Mouse (Mus musculus) forebrain, embryonic 13.5 days (tissue): ENCODE measurements around the gene Olfr187. TPM values are rescaled to one million over a fixed set of nuclear protein-coding genes. Genes with fewer than 3 reads are reported as not detected.
"Not testable (repeated sequence)": the region's sequence is repeated elsewhere in the genome, so short reads cannot be mapped to it uniquely, and the experiment has no call there.

Source experiments
- ATAC-seq: fragments of 200-750 bp; cut with Nextera tagmentation; 2 replicates; pipeline ENCODE4 v1.8.0; 2017
- H3K27ac ChIP-seq: fragments of 300-500 bp; sonication (generic); 2 replicates; pipeline ENCODE4 v1.5.1; 2015; ENCODE audit warnings: inconsistent platforms, mild to moderate bottlenecking, moderate library complexity
- H3K27me3 ChIP-seq: fragments of 300-500 bp; sonication (generic); 2 replicates; pipeline ENCODE4 v1.6.1; 2015; ENCODE audit warnings: mild to moderate bottlenecking, inconsistent platforms
- H3K36me3 ChIP-seq: fragments of 300-500 bp; sonication (generic); 2 replicates; pipeline ENCODE4 v1.6.1; 2015; ENCODE audit warnings: mild to moderate bottlenecking, inconsistent platforms; ENCODE audit not compliant: poor library complexity, severe bottlenecking
- H3K4me1 ChIP-seq: fragments of 300-500 bp; sonication (generic); 2 replicates; pipeline ENCODE4 v1.6.1; 2015; ENCODE audit warnings: inconsistent platforms
- H3K4me2 ChIP-seq: fragments of 300-500 bp; sonication (generic); 2 replicates; pipeline ENCODE4 v1.6.1; 2015; ENCODE audit warnings: inconsistent platforms, mild to moderate bottlenecking, moderate library complexity
- H3K4me3 ChIP-seq: fragments of 300-500 bp; sonication (generic); 2 replicates; pipeline ENCODE4 v1.5.1; 2015; ENCODE audit warnings: mild to moderate bottlenecking, inconsistent platforms
- H3K9ac ChIP-seq: fragments of 300-500 bp; sonication (generic); 2 replicates; pipeline ENCODE4 v1.6.1; 2015; ENCODE audit warnings: mild to moderate bottlenecking, inconsistent platforms
- H3K9me3 ChIP-seq: fragments of 300-500 bp; sonication (generic); replicated peaks from 2 replicates; pipeline ENCODE4 v1.6.1; 2016; ENCODE audit warnings: inconsistent platforms
- WGBS: fragments of 180-500 bp; shearing (Covaris S2); methylation state at CpG from one replicate; pipeline ENCODE4 v1.1.7; 2015; 5-methylcytosine and 5-hydroxymethylcytosine counted together
- polyA plus RNA-seq: library from polyadenylated mRNA; unstranded; fragments of >200 nt; fragmentation: Nextera tagmentation; extraction: Ambion mirVana; gene quantifications from 2 replicates; pipeline ENCODE4 v1.2.1, GENCODE M21; 2015

Gene Olfr187
- polyA plus RNA-seq, result not detected in 2 replicates

DNA sequence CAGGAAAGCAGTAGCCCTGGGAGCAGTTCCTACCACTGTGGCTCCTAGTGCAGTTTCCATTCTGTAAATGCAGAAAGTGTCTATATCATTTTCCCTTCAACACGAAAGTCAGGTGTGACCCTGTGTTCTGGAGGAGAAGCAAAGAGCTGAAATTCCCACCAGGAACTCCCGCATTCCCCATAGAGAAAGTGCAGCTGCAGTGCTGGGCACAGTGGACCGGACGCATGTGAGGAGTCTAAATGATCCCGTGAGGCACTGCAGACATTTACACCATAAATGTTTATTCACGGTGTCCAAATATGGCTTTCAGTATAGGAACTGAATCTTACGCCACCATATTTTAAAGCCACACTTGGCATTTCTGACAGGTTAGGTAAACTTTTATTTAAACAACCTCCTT is at the start of gene Olfr187:
Olfr187 (minus strand) TSS at position 58 of the 400 bp plus-strand sequence.
- Histone ChIP-seq H3K27ac (no peak within 1 kb of the TSS), H3K27me3 (no peaks in the 10 kb centered on the region), H3K4me3 (no peak within 1 kb of the TSS), H3K9me3 (no peaks in the 10 kb centered on the region), H3K4me1 (no peaks in the 10 kb centered on the region), H3K4me2 (no peak within 1 kb of the TSS), H3K9ac (no peak within 1 kb of the TSS), H3K36me3 (no peaks in the 10 kb centered on the region)
- no peak for ATAC-seq
- 90% methylated on average over 7 of the region's 7 CpGs for WGBS

DNA sequence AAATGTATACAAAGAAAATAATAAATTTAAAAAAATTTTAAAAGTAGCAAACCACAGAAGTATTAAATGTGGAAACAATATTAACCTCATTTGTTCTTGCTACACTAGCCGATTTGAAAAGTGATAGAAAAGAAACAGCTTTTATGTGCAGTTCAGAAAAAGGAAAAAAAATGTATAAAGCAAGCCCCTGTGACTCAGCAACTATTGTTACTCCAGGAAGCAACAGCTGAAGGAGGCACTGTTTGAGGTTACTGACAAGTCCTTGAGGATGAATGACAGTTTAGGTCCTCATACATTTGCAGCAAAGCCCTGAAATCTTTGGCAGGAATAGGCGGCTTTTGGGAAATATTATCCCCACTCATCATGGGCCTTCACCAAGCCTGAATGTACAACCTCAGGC is 41.5 kb upstream of the Olfr187 start:
- not testable (repeated sequence) for ATAC-seq, H3K4me2 ChIP-seq, H3K9me3 ChIP-seq, H3K4me1 ChIP-seq, H3K4me3 ChIP-seq, H3K36me3 ChIP-seq, H3K9ac ChIP-seq, H3K27ac ChIP-seq, H3K27me3 ChIP-seq
- WGBS, result 90% methylated on average over 2 of the region's 2 CpGs

GRCm38 (mm10) chr16:59077905-59078304 is 38.3 kb upstream of the Olfr187 start, which contains the start of gene Olfr190:
Gene Olfr190, minus strand, starts transcription at chr16:59078005.
- no peaks in the 10 kb centered on the region for H3K36me3 ChIP-seq
- no peaks in the 10 kb centered on the region for H3K9me3 ChIP-seq
- WGBS, result 89% methylated on average over 5 of the region's 5 CpGs
- H3K4me3 ChIP-seq, result no peak within 1 kb of the TSS
- H3K4me1 ChIP-seq, result no peaks in the 10 kb centered on the region
- H3K27ac ChIP-seq, result no peak within 1 kb of the TSS
- no peak for ATAC-seq
- H3K4me2 ChIP-seq, result no peak within 1 kb of the TSS
- no peak within 1 kb of the TSS for H3K9ac ChIP-seq
- no peaks in the 10 kb centered on the region for H3K27me3 ChIP-seq

DNA sequence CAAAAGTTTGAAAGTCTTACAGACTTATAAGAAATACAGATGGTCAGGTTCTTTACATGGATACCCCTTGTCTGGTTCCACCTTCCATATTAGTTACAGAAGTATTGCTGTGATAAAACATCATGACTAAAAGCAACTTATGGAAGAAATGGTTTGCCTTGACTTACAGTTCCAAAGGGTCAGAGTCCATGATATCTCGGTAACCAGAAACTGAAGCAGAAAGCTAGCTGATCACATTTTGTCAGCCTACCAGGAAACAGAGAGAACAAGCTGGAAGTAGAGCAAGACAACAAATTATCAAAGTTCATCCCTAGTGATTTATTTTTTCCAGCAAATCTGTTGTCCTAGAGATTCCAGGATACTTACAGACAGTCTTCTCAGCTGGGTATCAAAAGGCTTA is 34.0 kb upstream of the Olfr187 start:
- no peak overlapping the region for H3K4me3 ChIP-seq
- H3K4me1 ChIP-seq, result no peaks in the 10 kb centered on the region
- no peak overlapping the region for H3K9ac ChIP-seq
- 86% methylated on average over 1 of the region's 1 CpGs for WGBS
- H3K4me2 ChIP-seq, result no peak overlapping the region
- no peaks in the 10 kb centered on the region for H3K36me3 ChIP-seq
- no peak overlapping the region for H3K27ac ChIP-seq
- no peaks in the 10 kb centered on the region for H3K9me3 ChIP-seq
- H3K27me3 ChIP-seq, result no peaks in the 10 kb centered on the region
- ATAC-seq, result no peak

GRCm38 (mm10) chr16:59071755-59072154 is 32.2 kb upstream of the Olfr187 start:
- no peaks in the 10 kb centered on the region for H3K4me1 ChIP-seq
- no peak overlapping the region for H3K9ac ChIP-seq
- ATAC-seq, result no peak

GRCm38 (mm10) chr16:59062411-59062810 is 22.8 kb upstream of the Olfr187 start:
- WGBS, result 79% methylated on average over 3 of the region's 3 CpGs
- not testable (repeated sequence) for ATAC-seq

More at GRCm38 (mm10) chr16:59071755-59072154, 32.2 kb upstream of the Olfr187 start:
- H3K27me3 ChIP-seq, result no peaks in the 10 kb centered on the region
- no peaks in the 10 kb centered on the region for H3K36me3 ChIP-seq
- no peak overlapping the region for H3K4me2 ChIP-seq
- no peak overlapping the region for H3K4me3 ChIP-seq
- H3K27ac ChIP-seq, result no peak overlapping the region
- H3K9me3 ChIP-seq, result no peaks in the 10 kb centered on the region

DNA sequence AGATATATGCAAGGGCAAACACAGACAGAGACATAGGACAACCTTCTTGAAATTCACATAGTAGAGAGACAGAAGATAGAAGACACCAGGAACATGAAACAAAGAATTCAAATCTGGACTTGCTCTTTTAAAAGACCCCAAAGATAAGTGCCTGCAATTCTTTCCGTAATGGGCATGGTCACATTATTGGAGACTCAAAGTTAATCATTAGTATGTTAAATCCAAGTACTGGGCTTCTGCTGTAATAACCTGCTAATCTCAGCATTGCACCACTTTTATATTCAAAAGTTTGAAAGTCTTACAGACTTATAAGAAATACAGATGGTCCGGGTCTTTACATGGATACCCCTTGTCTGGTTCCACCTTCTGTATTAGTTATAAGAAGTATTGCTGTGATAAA is 9.7 kb upstream of the Olfr187 start:
- 92% methylated on average over 2 of the region's 2 CpGs for whole genome bisulfite sequencing
- H3K4me3 ChIP-seq, result not testable (repeated sequence)

More at GRCm38 (mm10) chr16:59062411-59062810, 22.8 kb upstream of the Olfr187 start:
- H3K36me3 ChIP-seq, H3K4me1 ChIP-seq, H3K4me3 ChIP-seq, H3K9me3 ChIP-seq, H3K9ac ChIP-seq, H3K4me2 ChIP-seq, H3K27ac ChIP-seq, H3K27me3 ChIP-seq: not testable (repeated sequence)

GRCm38 (mm10) chr16:59048860-59049259 is 9.3 kb upstream of the Olfr187 start:
- WGBS, result 81% methylated on average over 1 of the region's 1 CpGs
- Histone ChIP-seq H3K4me3 (no peak overlapping the region), H3K9me3 (no peaks in the 10 kb centered on the region), H3K4me2 (no peak overlapping the region), H3K27ac (no peak overlapping the region), H3K36me3 (no peaks in the 10 kb centered on the region), H3K4me1 (no peaks in the 10 kb centered on the region), H3K27me3 (no peaks in the 10 kb centered on the region), H3K9ac (no peak overlapping the region)
- ATAC-seq, result no peak

More for the DNA sequence above, 9.7 kb upstream of the Olfr187 start:
- not testable (repeated sequence) for H3K36me3 ChIP-seq, H3K27ac ChIP-seq, ATAC-seq, H3K9me3 ChIP-seq, H3K4me2 ChIP-seq, H3K4me1 ChIP-seq, H3K27me3 ChIP-seq, H3K9ac ChIP-seq

- Histone ChIP-seq H3K4me2 (no peak overlapping the region), H3K9me3 (no peaks in the 10 kb centered on the region), H3K9ac (no peak overlapping the region), H3K27me3 (no peaks in the 10 kb centered on the region), H3K4me3 (no peak overlapping the region), H3K4me1 (no peaks in the 10 kb centered on the region), H3K27ac (no peak overlapping the region), H3K36me3 (no peaks in the 10 kb centered on the region)
- WGBS, result 72% methylated on average over 4 of the region's 4 CpGs
- ATAC-seq, result no peak
Observed at GRCm38 (mm10) chr16:59047579-59047978, 8.0 kb upstream of the Olfr187 start.

DNA sequence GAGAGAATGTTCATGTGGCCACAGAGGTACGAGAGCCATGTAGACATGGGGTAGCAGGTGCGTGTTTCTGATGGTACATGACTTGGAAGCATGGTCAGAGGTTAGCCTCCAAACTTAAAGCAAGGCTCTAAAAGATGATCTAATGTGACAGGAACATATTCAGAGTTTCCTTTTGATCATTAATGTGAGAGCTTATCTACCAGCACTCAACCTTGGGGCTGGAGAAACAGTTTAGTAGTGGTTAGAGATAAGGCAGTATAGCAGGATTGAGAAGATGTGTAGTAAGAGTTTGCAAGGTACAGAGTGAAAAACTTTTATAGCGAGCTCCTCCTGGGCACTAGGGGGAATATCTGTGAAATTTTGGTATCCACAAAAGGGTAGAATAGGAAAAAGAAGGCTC is 6.3 kb upstream of the Olfr187 start:
- no peaks in the 10 kb centered on the region for H3K27me3 ChIP-seq
- ATAC-seq, result no peak
- H3K9ac ChIP-seq, result no peak overlapping the region
- H3K4me2 ChIP-seq, result no peak overlapping the region
- H3K9me3 ChIP-seq, result no peaks in the 10 kb centered on the region
- WGBS, result 82% methylated on average over 3 of the region's 3 CpGs
- no peaks in the 10 kb centered on the region for H3K36me3 ChIP-seq
- no peak overlapping the region for H3K27ac ChIP-seq
- no peak overlapping the region for H3K4me3 ChIP-seq
- no peaks in the 10 kb centered on the region for H3K4me1 ChIP-seq

DNA sequence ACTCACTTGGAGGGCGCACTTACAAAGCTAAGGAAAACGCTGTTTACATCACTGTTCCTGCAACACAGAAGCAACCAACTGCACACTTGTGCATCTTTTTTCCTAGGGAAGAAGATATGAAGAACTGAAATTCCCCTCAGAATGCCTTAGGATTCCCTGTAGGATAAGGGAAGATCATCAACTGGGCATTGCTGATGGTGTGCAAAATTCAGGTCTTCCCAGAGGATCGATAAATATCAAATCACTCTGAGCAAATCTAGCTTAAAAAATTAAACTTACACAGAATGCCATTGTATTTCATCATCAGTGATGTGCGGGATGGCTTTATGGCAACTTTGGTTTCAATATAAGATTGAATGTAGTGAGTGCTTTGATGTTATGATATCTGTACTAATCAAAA is 9.4 kb downstream of the Olfr187 start, which contains the start of gene Olfr186:
Olfr186 (minus strand) TSS at position 101 of the 400 bp plus-strand sequence.
- Histone ChIP-seq H3K27me3 (no peaks in the 10 kb centered on the region), H3K27ac (no peak within 1 kb of the TSS), H3K4me3 (no peak within 1 kb of the TSS), H3K36me3 (no peaks in the 10 kb centered on the region), H3K9me3 (no peaks in the 10 kb centered on the region), H3K9ac (no peak within 1 kb of the TSS), H3K4me1 (no peaks in the 10 kb centered on the region), H3K4me2 (no peak within 1 kb of the TSS)
- WGBS, result 91% methylated on average over 4 of the region's 4 CpGs
- no peak for ATAC-seq

GRCm38 (mm10) chr16:59013357-59014018 is 26.1 kb downstream of the Olfr187 start:
- ATAC-seq, result no peak
- Histone ChIP-seq H3K4me1 (no peaks in the 10 kb centered on the region), H3K27me3 (no peaks in the 10 kb centered on the region), H3K36me3 (no peaks in the 10 kb centered on the region), H3K9ac (no peak overlapping the region), H3K4me2 (no peak overlapping the region), H3K4me3 (no peak overlapping the region), H3K27ac (no peak overlapping the region), H3K9me3 (no peaks in the 10 kb centered on the region)
- 69% methylated on average over 2 of the region's 2 CpGs for WGBS

DNA sequence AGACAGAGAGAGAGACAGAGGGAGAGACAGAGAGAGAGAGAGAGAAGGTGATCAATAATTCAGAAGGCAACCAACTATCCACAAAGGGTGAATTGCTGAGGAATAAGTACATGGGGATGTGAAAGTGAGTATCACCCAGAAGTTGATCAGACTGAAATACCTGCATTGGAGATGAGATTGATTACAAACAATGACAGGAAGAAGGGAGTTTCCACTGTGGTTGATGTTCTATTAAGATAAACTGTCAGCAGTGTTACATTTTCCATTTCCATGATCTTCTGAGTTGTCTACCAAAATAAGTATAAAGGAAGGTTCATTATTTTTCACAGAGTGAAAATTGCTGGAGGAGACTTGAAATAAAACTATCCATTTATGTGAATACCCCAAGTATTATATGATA is 32.4 kb downstream of the Olfr187 start:
- H3K27ac ChIP-seq, result no peak overlapping the region
- H3K9ac ChIP-seq, result no peak overlapping the region
- H3K4me1 ChIP-seq, result no peaks in the 10 kb centered on the region
- no peaks in the 10 kb centered on the region for H3K27me3 ChIP-seq
- ATAC-seq, result no peak
- no peaks in the 10 kb centered on the region for H3K9me3 ChIP-seq
- H3K36me3 ChIP-seq, result no peaks in the 10 kb centered on the region
- no peak overlapping the region for H3K4me2 ChIP-seq
- H3K4me3 ChIP-seq, result no peak overlapping the region
